Mouse (Mus musculus) limb, embryonic 14.5 days (tissue): Measurements from ENCODE around the gene Slc50a1. TPM values are rescaled to one million over a fixed set of nuclear protein-coding genes. Genes with fewer than 3 reads are reported as not detected.

Experiments
- ATAC-seq: fragments of 200-750 bp; cut with Nextera tagmentation; 2 replicates; pipeline ENCODE4 v1.8.0; 2017; ENCODE audit warnings: low read depth, moderate number of reproducible peaks, moderate TSS enrichment; ENCODE audit not compliant: low FRiP score
- DNase-seq: peaks from one replicate; pipeline ENCODE4 v3.0.0-alpha.2; 2015; ENCODE audit warnings: low spot score
- H3K27ac ChIP-seq: fragments of 300-500 bp; sonication (generic); replicated peaks from 2 replicates; pipeline ENCODE4 v1.5.1; 2014; ENCODE audit warnings: low read depth, mild to moderate bottlenecking, low read length, moderate library complexity, mixed read lengths
- H3K27me3 ChIP-seq: fragments of 300-500 bp; sonication (generic); 2 replicates; pipeline ENCODE4 v1.6.1; 2014; ENCODE audit warnings: low read length, mixed read lengths; ENCODE audit not compliant: control insufficient read depth, insufficient read depth
- H3K36me3 ChIP-seq: fragments of 300-500 bp; sonication (generic); 2 replicates; pipeline ENCODE4 v1.6.1; 2014; ENCODE audit warnings: mild to moderate bottlenecking, low read length, moderate library complexity, mixed read lengths; ENCODE audit not compliant: control insufficient read depth, insufficient read depth
- H3K4me1 ChIP-seq: fragments of 300-500 bp; sonication (generic); 2 replicates; pipeline ENCODE4 v1.6.1; 2014; ENCODE audit warnings: antibody characterized with exemption, low read length, mixed read lengths; ENCODE audit not compliant: control insufficient read depth, insufficient read depth
- H3K4me2 ChIP-seq: fragments of 300-500 bp; sonication (generic); replicated peaks from 2 replicates; pipeline ENCODE4 v1.6.1; 2014; ENCODE audit warnings: low read depth, mild to moderate bottlenecking, low read length, moderate library complexity; ENCODE audit not compliant: severe bottlenecking
- H3K4me3 ChIP-seq: fragments of 300-500 bp; sonication (generic); replicated peaks from 2 replicates; pipeline ENCODE4 v1.5.1; 2014; ENCODE audit warnings: low read length
- H3K9ac ChIP-seq: fragments of 300-500 bp; sonication (generic); 2 replicates; pipeline ENCODE4 v1.6.1; 2014; ENCODE audit warnings: mild to moderate bottlenecking, low read depth, low read length, moderate library complexity; ENCODE audit not compliant: severe bottlenecking
- H3K9me3 ChIP-seq: fragments of 300-500 bp; sonication (generic); 2 replicates; pipeline ENCODE4 v1.6.1; 2016; ENCODE audit warnings: low read length; ENCODE audit not compliant: control insufficient read depth
- POLR2A ChIP-seq: fragments of 200-500 bp; IDR thresholded peaks from 2 replicates; pipeline ENCODE4 v1.8.0; 2012; ENCODE audit warnings: inconsistent platforms, mild to moderate bottlenecking, moderate library complexity, borderline replicate concordance; ENCODE audit not compliant: insufficient read depth, insufficient read length; ENCODE audit errors: extremely low read depth
- WGBS: fragments of 180-500 bp; shearing (Covaris S2); extraction: QIAGEN DNeasy Blood & Tissue Kit; methylation state at CpG from one replicate; pipeline ENCODE4 v1.1.7; 2014; 5-methylcytosine and 5-hydroxymethylcytosine counted together
- polyA plus RNA-seq, 2 experiments: library from polyadenylated mRNA; depleted of rRNA in 1 of 2; stranded (reverse) in 1 of 2; unstranded in 1 of 2; fragments of >200 nt; fragmentation: Nextera tagmentation in 1 of 2; extraction: Ambion mirVana in 1 of 2; gene quantifications; 2 replicates each; pipeline versions ENCODE4 v1.2.1 to v1.2.3; 2012 to 2014

The Slc50a1 gene
- polyA plus RNA-seq, 2 experiments: 95.6 to 150 TPM

- H3K4me2 ChIP-seq: peak within 1 kb of the TSS; percentile 90
- H3K27me3 ChIP-seq: no peaks in the 10 kb centered on the region
- DNase-seq (peak; percentile 72), ATAC-seq (peak; percentile 56)
- H3K4me3 ChIP-seq: peak within 1 kb of the TSS; percentile 86
- H3K36me3 ChIP-seq: peaks cover 25% of the 10 kb centered on the region
- no peak for TF ChIP-seq POLR2A
- peak within 1 kb of the TSS; percentile 75 for H3K9ac ChIP-seq
- H3K9me3 ChIP-seq: no peaks in the 10 kb centered on the region
- WGBS: 4% methylated on average over 20 of the region's 20 CpGs
- peaks cover 29% of the 10 kb centered on the region for H3K4me1 ChIP-seq
- peak within 1 kb of the TSS; percentile 65 for H3K27ac ChIP-seq
Observed at GRCm38 (mm10) chr3:89245688-89246171, 24.6 kb downstream of the Slc50a1 start, which contains the start of gene Krtcap2. Gene Krtcap2 (plus strand): TSS chr3:89245966.

- peak; percentile 5; the same call in 1 of the 2 replicates for ATAC-seq
- H3K27me3 ChIP-seq: no peaks in the 10 kb centered on the region
Observed at GRCm38 (mm10) chr3:89244982-89245687, 25.2 kb downstream of the Slc50a1 start.

GRCm38 (mm10) chr3:89244158-89244981 is 26.0 kb downstream of the Slc50a1 start:
- H3K9me3 ChIP-seq: no peaks in the 10 kb centered on the region
- H3K4me3 ChIP-seq: peak overlapping the region; percentile 86
- H3K27me3 ChIP-seq: no peaks in the 10 kb centered on the region
- H3K36me3 ChIP-seq: peaks cover 30% of the 10 kb centered on the region
- DNase-seq: no peak
- peak overlapping the region; percentile 12 for H3K9ac ChIP-seq
- TF ChIP-seq POLR2A: no peak
- H3K4me1 ChIP-seq: peaks cover 29% of the 10 kb centered on the region
- ATAC-seq: peak; percentile 14; the same call in 1 of the 2 replicates
- H3K27ac ChIP-seq: peak overlapping the region; percentile 45
- 12% methylated on average over 25 of the region's 25 CpGs for WGBS
- H3K4me2 ChIP-seq: peak overlapping the region; percentile 90

More at GRCm38 (mm10) chr3:89244982-89245687, 25.2 kb downstream of the Slc50a1 start:
- Histone ChIP-seq H3K27ac (peak overlapping the region; percentile 45), H3K9ac (peak overlapping the region; percentile 12), H3K4me1 (peaks cover 29% of the 10 kb centered on the region), H3K4me2 (peak overlapping the region; percentile 90), H3K4me3 (peak overlapping the region; percentile 86), H3K9me3 (no peaks in the 10 kb centered on the region), H3K36me3 (peaks cover 31% of the 10 kb centered on the region)
- no peak for TF ChIP-seq POLR2A
- under 1% methylated on average over 17 of the region's 26 CpGs for WGBS
- DNase-seq: peak; percentile 39

- Histone ChIP-seq H3K9me3 (no peaks in the 10 kb centered on the region), H3K4me1 (peaks cover 29% of the 10 kb centered on the region), H3K27me3 (no peaks in the 10 kb centered on the region), H3K9ac (no peak overlapping the region), H3K4me3 (peak overlapping the region; percentile 86), H3K4me2 (peak overlapping the region; percentile 90), H3K36me3 (peaks cover 34% of the 10 kb centered on the region), H3K27ac (no peak overlapping the region)
- ATAC-seq: peak; percentile 16; the same call in 1 of the 2 replicates
- TF ChIP-seq POLR2A: no peak
- DNase-seq: peak; percentile 49
- 11% methylated on average over 14 of the region's 14 CpGs for WGBS
Observed at GRCm38 (mm10) chr3:89243609-89244008, 26.8 kb downstream of the Slc50a1 start.

GRCm38 (mm10) chr3:89242331-89242895 is 28.0 kb downstream of the Slc50a1 start:
- DNase-seq (no peak), ATAC-seq (no peak)
- 76% methylated on average over 9 of the region's 9 CpGs for WGBS
- Histone ChIP-seq H3K9me3 (no peaks in the 10 kb centered on the region), H3K27ac (no peak overlapping the region), H3K27me3 (no peaks in the 10 kb centered on the region), H3K4me2 (no peak overlapping the region), H3K4me3 (no peak overlapping the region), H3K9ac (no peak overlapping the region), H3K36me3 (peaks cover 40% of the 10 kb centered on the region), H3K4me1 (peaks cover 28% of the 10 kb centered on the region)
- no peak for TF ChIP-seq POLR2A
